Mouse (Mus musculus) thymus, postnatal 10 days (tissue): ENCODE measurements around the gene Tkt.

ENCODE experiments used
- DNase-seq, 2 experiments: peaks; one replicate each; pipeline ENCODE4 v3.0.0; 2021; ENCODE audit warnings: low spot score in 2 of 2

Gene Tkt

GRCm38 (mm10) chr14:30619982-30620578, 71.9 kb downstream of the Tkt start:
- no peak for DNase-seq

DNA sequence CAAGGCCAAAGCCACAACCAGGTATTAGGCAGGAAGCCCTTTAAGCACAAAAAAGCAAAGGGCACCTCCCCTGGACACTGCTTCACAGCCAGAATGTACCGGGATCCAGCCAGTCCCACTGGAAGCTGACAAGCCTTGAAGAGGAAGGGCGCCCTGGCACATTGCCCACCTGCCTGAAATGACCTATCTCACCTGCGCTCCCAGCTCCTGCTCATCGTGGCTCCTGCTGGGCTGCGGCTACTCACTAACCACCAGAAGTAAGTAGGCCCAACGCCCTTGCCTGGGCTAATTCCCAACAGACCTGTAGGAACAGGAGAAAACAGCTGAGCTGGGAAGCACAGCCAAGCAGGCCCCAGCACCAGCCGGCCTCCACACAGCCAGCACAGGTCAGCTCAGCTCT, 74.0 kb downstream of the Tkt start:
- DNase-seq: no peak

DNA sequence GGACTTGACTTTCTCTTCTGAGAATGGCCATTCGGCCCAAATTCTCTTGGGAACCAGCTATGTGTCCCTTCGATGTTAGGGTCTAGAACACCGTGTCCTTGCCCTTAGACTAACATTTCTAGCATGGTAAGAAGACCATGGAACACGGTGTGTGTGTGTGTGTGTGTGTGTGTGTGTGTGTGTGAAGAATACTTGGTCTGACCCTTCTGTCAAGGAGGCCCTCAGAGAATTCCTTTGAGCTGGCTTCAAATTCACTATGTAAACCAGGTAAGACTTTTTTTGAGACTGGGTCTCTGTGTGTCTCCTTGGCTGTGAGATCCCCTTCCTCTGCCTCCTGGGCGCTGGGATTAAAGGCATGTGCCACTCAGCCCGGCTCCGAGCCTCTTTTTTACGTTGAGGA, 74.4 kb downstream of the Tkt start:
- DNase-seq: no peak
